Mouse (Mus musculus) limb, embryonic 15.5 days (tissue): ENCODE results near the gene Fam49a. TPM values are rescaled to one million over a fixed set of nuclear protein-coding genes. Genes with fewer than 3 reads are reported as not detected.

Experiments used
- ATAC-seq: fragments of 200-750 bp; cut with Nextera tagmentation; 2 replicates; pipeline ENCODE4 v1.8.0; 2017; ENCODE audit warnings: low read depth, moderate TSS enrichment; ENCODE audit not compliant: insufficient number of reproducible peaks, low FRiP score, low TSS enrichment
- H3K27ac ChIP-seq: fragments of 300-500 bp; sonication (generic); 2 replicates; pipeline ENCODE4 v1.5.1; 2015; ENCODE audit warnings: moderate library complexity, mild to moderate bottlenecking, inconsistent platforms
- H3K27me3 ChIP-seq: fragments of 300-500 bp; sonication (generic); 2 replicates; pipeline ENCODE4 v1.6.1; 2015; ENCODE audit warnings: inconsistent platforms
- H3K36me3 ChIP-seq: fragments of 300-500 bp; sonication (generic); 2 replicates; pipeline ENCODE4 v1.6.1; 2015; ENCODE audit warnings: inconsistent platforms
- H3K4me1 ChIP-seq: fragments of 300-500 bp; sonication (generic); 2 replicates; pipeline ENCODE4 v1.6.1; 2015; ENCODE audit warnings: inconsistent platforms
- H3K4me2 ChIP-seq: fragments of 300-500 bp; sonication (generic); 2 replicates; pipeline ENCODE4 v1.6.1; 2015; ENCODE audit warnings: mild to moderate bottlenecking, inconsistent platforms
- H3K4me3 ChIP-seq: fragments of 300-500 bp; sonication (generic); 2 replicates; pipeline ENCODE4 v1.5.1; 2015; ENCODE audit warnings: mild to moderate bottlenecking, inconsistent platforms
- H3K9ac ChIP-seq: fragments of 300-500 bp; sonication (generic); 2 replicates; pipeline ENCODE4 v1.6.1; 2015; ENCODE audit warnings: inconsistent platforms
- H3K9me3 ChIP-seq: fragments of 300-500 bp; sonication (generic); 2 replicates; pipeline ENCODE4 v1.6.1; 2016; ENCODE audit warnings: inconsistent platforms
- WGBS: fragments of 180-500 bp; shearing (Covaris S2); methylation state at CpG from one replicate; pipeline ENCODE4 v1.1.7; 2015; 5-methylcytosine and 5-hydroxymethylcytosine counted together
- polyA plus RNA-seq: library from polyadenylated mRNA; unstranded; fragments of >200 nt; fragmentation: Nextera tagmentation; extraction: Ambion mirVana; gene quantifications from 2 replicates; pipeline ENCODE4 v1.2.1, GENCODE M21; 2015

Fam49a gene
- polyA plus RNA-seq, 1 experiment from 2014 or later = 9.8 TPM

- H3K4me1 ChIP-seq = no peaks in the 10 kb centered on the region
- 72% methylated on average over 6 of the region's 6 CpGs for WGBS
Measured at GRCm38 (mm10) chr12:12349645-12350288, 87.8 kb downstream of the Fam49a start.

GRCm38 (mm10) chr12:12351816-12352552 is 90.0 kb downstream of the Fam49a start:
- Histone ChIP-seq H3K9ac (no peak overlapping the region), H3K4me3 (no peak overlapping the region), H3K4me2 (no peak overlapping the region), H3K9me3 (no peaks in the 10 kb centered on the region), H3K36me3 (no peaks in the 10 kb centered on the region), H3K27ac (no peak overlapping the region), H3K4me1 (0 out of 2 replicates have a peak, but pooled peaks cover 4% of the 10 kb centered on the region), H3K27me3 (no peaks in the 10 kb centered on the region)
- 59% methylated on average over 11 of the region's 11 CpGs for WGBS
- ATAC-seq = no peak

More at GRCm38 (mm10) chr12:12349645-12350288, 87.8 kb downstream of the Fam49a start:
- no peak for ATAC-seq
- Histone ChIP-seq H3K4me3 (no peak overlapping the region), H3K9ac (no peak overlapping the region), H3K27me3 (no peaks in the 10 kb centered on the region), H3K27ac (no peak overlapping the region), H3K9me3 (no peaks in the 10 kb centered on the region), H3K4me2 (no peak overlapping the region), H3K36me3 (no peaks in the 10 kb centered on the region)

- no peak overlapping the region for H3K4me3 ChIP-seq
- H3K9ac ChIP-seq = no peak overlapping the region
- 0 out of 2 replicates have a peak, but pooled peaks cover 4% of the 10 kb centered on the region for H3K4me1 ChIP-seq
- no peaks in the 10 kb centered on the region for H3K36me3 ChIP-seq
- no peak overlapping the region for H3K27ac ChIP-seq
- ATAC-seq = no peak
- no peak overlapping the region for H3K4me2 ChIP-seq
- 70% methylated on average over 10 of the region's 10 CpGs for WGBS
- H3K27me3 ChIP-seq = no peaks in the 10 kb centered on the region
- no peaks in the 10 kb centered on the region for H3K9me3 ChIP-seq
Measured at GRCm38 (mm10) chr12:12354115-12354653, 92.2 kb downstream of the Fam49a start.

- no peak overlapping the region for H3K27ac ChIP-seq
- no peaks in the 10 kb centered on the region for H3K9me3 ChIP-seq
- H3K36me3 ChIP-seq = no peaks in the 10 kb centered on the region
- no peak for ATAC-seq
- 0 out of 2 replicates have a peak, but pooled peaks cover 4% of the 10 kb centered on the region for H3K4me1 ChIP-seq
- no peak overlapping the region for H3K9ac ChIP-seq
- no peaks in the 10 kb centered on the region for H3K27me3 ChIP-seq
- no peak overlapping the region for H3K4me3 ChIP-seq
- WGBS = 79% methylated on average over 9 of the region's 9 CpGs
- H3K4me2 ChIP-seq = no peak overlapping the region
Measured at GRCm38 (mm10) chr12:12356048-12356447, 94.1 kb downstream of the Fam49a start.

GRCm38 (mm10) chr12:12356463-12356862 is 94.5 kb downstream of the Fam49a start:
- Histone ChIP-seq H3K4me2 (no peak overlapping the region), H3K4me1 (0 out of 2 replicates have a peak, but pooled peaks cover 4% of the 10 kb centered on the region), H3K9me3 (no peaks in the 10 kb centered on the region), H3K4me3 (no peak overlapping the region), H3K36me3 (no peaks in the 10 kb centered on the region), H3K9ac (no peak overlapping the region), H3K27me3 (no peaks in the 10 kb centered on the region), H3K27ac (no peak overlapping the region)
- ATAC-seq = no peak
- WGBS = 14% methylated on average over 1 of the region's 1 CpGs

- H3K4me2 ChIP-seq = no peak overlapping the region
- H3K9me3 ChIP-seq = no peaks in the 10 kb centered on the region
- H3K27ac ChIP-seq = no peak overlapping the region
- WGBS = 71% methylated on average over 5 of the region's 5 CpGs
- ATAC-seq = no peak
- H3K4me3 ChIP-seq = no peak overlapping the region
- no peaks in the 10 kb centered on the region for H3K27me3 ChIP-seq
- H3K36me3 ChIP-seq = no peaks in the 10 kb centered on the region
- 0 out of 2 replicates have a peak, but pooled peaks cover 4% of the 10 kb centered on the region for H3K4me1 ChIP-seq
- no peak overlapping the region for H3K9ac ChIP-seq
Measured at GRCm38 (mm10) chr12:12356946-12357345, 95.0 kb downstream of the Fam49a start.

- Histone ChIP-seq H3K36me3 (no peaks in the 10 kb centered on the region; the same call in 1 of the 2 replicates), H3K9ac (no peak overlapping the region), H3K9me3 (no peaks in the 10 kb centered on the region), H3K4me1 (0 out of 2 replicates have a peak, but pooled peaks cover 4% of the 10 kb centered on the region), H3K4me2 (no peak overlapping the region), H3K27ac (no peak overlapping the region), H3K27me3 (no peaks in the 10 kb centered on the region), H3K4me3 (no peak overlapping the region)
- 83% methylated on average over 5 of the region's 5 CpGs for WGBS
- no peak for ATAC-seq
Measured at GRCm38 (mm10) chr12:12359923-12360322, 98.0 kb downstream of the Fam49a start.

GRCm38 (mm10) chr12:12362371-12362770 is 100.4 kb downstream of the Fam49a start:
- no peak overlapping the region for H3K4me3 ChIP-seq
- no peaks in the 10 kb centered on the region for H3K9me3 ChIP-seq
- H3K4me2 ChIP-seq = no peak overlapping the region
- no peak overlapping the region for H3K9ac ChIP-seq
- no peaks in the 10 kb centered on the region for H3K27me3 ChIP-seq
- WGBS = 60% methylated on average over 10 of the region's 10 CpGs
- no peak for ATAC-seq
- H3K36me3 ChIP-seq = no peaks in the 10 kb centered on the region; the same call in 1 of the 2 replicates
- H3K4me1 ChIP-seq = no peaks in the 10 kb centered on the region
- H3K27ac ChIP-seq = no peak overlapping the region

GRCm38 (mm10) chr12:12364201-12364600 is 102.3 kb downstream of the Fam49a start:
- no peak for ATAC-seq
- no peaks in the 10 kb centered on the region for H3K4me1 ChIP-seq
- no peaks in the 10 kb centered on the region; the same call in 1 of the 2 replicates for H3K36me3 ChIP-seq
- H3K4me2 ChIP-seq = no peak overlapping the region
- 67% methylated on average over 8 of the region's 8 CpGs for WGBS
- H3K9ac ChIP-seq = no peak overlapping the region
- no peaks in the 10 kb centered on the region for H3K9me3 ChIP-seq
- H3K4me3 ChIP-seq = no peak overlapping the region
- H3K27me3 ChIP-seq = no peaks in the 10 kb centered on the region
- no peak overlapping the region for H3K27ac ChIP-seq

GRCm38 (mm10) chr12:12367423-12367822 is 105.5 kb downstream of the Fam49a start:
- 86% methylated on average over 5 of the region's 5 CpGs for WGBS
- ATAC-seq = no peak
- Histone ChIP-seq H3K27ac (no peak overlapping the region), H3K4me1 (no peaks in the 10 kb centered on the region), H3K9ac (no peak overlapping the region), H3K9me3 (no peaks in the 10 kb centered on the region), H3K27me3 (no peaks in the 10 kb centered on the region), H3K4me3 (no peak overlapping the region), H3K4me2 (no peak overlapping the region), H3K36me3 (no peaks in the 10 kb centered on the region; the same call in 1 of the 2 replicates)

- 86% methylated on average over 11 of the region's 11 CpGs for WGBS
- Histone ChIP-seq H3K4me1 (no peaks in the 10 kb centered on the region), H3K27me3 (no peaks in the 10 kb centered on the region), H3K4me3 (no peak overlapping the region), H3K9me3 (no peaks in the 10 kb centered on the region), H3K9ac (no peak overlapping the region), H3K27ac (no peak overlapping the region), H3K4me2 (no peak overlapping the region), H3K36me3 (no peaks in the 10 kb centered on the region)
- ATAC-seq = no peak
Measured at GRCm38 (mm10) chr12:12373111-12373862, 111.3 kb downstream of the Fam49a start.
